Mouse (Mus musculus) liver, postnatal 0 days (tissue): ENCODE measurements around the gene AY761184. TPM values are rescaled to one million over a fixed set of nuclear protein-coding genes. Genes with fewer than 3 reads are reported as not detected.
"Not testable (repeated sequence)": the region's sequence is repeated elsewhere in the genome, so short reads cannot be mapped to it uniquely, and the experiment has no call there.

Experiments
- ATAC-seq: fragments of 200-750 bp; cut with Nextera tagmentation; 2 replicates; pipeline ENCODE4 v1.8.0; 2017; ENCODE audit warnings: mild to moderate bottlenecking, moderate library complexity
- DNase-seq: peaks from one replicate; pipeline ENCODE4 v3.0.0-alpha.2; 2016
- H3K27ac ChIP-seq: fragments of 300-500 bp; sonication (generic); 2 replicates; pipeline ENCODE4 v1.5.1; 2014; ENCODE audit warnings: antibody characterized with exemption, moderate library complexity, mild to moderate bottlenecking, low read depth
- H3K27me3 ChIP-seq: fragments of 300-500 bp; sonication (generic); 2 replicates; pipeline ENCODE4 v1.6.1; 2014; ENCODE audit warnings: low read length, control low read depth, mixed read lengths; ENCODE audit not compliant: insufficient read depth
- H3K36me3 ChIP-seq: fragments of 300-500 bp; sonication (generic); replicated peaks from 2 replicates; pipeline ENCODE4 v1.6.1; 2014; ENCODE audit warnings: mild to moderate bottlenecking, control low read depth, low read length, moderate library complexity, mixed read lengths; ENCODE audit not compliant: insufficient read depth
- H3K4me1 ChIP-seq: fragments of 300-500 bp; sonication (generic); 2 replicates; pipeline ENCODE4 v1.6.1; 2014; ENCODE audit warnings: antibody characterized with exemption, mild to moderate bottlenecking, control low read depth; ENCODE audit not compliant: insufficient read depth
- H3K4me2 ChIP-seq: fragments of 300-500 bp; sonication (generic); 2 replicates; pipeline ENCODE4 v1.6.1; 2014; ENCODE audit warnings: low read depth, mild to moderate bottlenecking, low read length, moderate library complexity, mixed read lengths
- H3K4me3 ChIP-seq: fragments of 300-500 bp; sonication (generic); 2 replicates; pipeline ENCODE4 v1.5.1; 2014; ENCODE audit warnings: low read depth, low read length
- H3K9ac ChIP-seq: fragments of 300-500 bp; sonication (generic); replicated peaks from 2 replicates; pipeline ENCODE4 v1.6.1; 2014; ENCODE audit warnings: mild to moderate bottlenecking, moderate library complexity
- H3K9me3 ChIP-seq: fragments of 300-500 bp; sonication (generic); 2 replicates; pipeline ENCODE4 v1.6.1; 2016; ENCODE audit warnings: mild to moderate bottlenecking, control low read depth, low read length, mixed read lengths
- WGBS: fragments of 180-500 bp; shearing (Covaris S2); extraction: QIAGEN DNeasy Blood & Tissue Kit; methylation state at CpG from one replicate; pipeline ENCODE4 v1.1.7; 2014; ENCODE audit not compliant: insufficient replicate concordance; 5-methylcytosine and 5-hydroxymethylcytosine counted together
- polyA plus RNA-seq: library from polyadenylated mRNA; unstranded; fragments of >200 nt; fragmentation: Nextera tagmentation; extraction: Ambion mirVana; gene quantifications from 2 replicates; pipeline ENCODE4 v1.2.1, GENCODE M21; 2015

The AY761184 gene
- not detected in 2 replicates for polyA plus RNA-seq

DNA sequence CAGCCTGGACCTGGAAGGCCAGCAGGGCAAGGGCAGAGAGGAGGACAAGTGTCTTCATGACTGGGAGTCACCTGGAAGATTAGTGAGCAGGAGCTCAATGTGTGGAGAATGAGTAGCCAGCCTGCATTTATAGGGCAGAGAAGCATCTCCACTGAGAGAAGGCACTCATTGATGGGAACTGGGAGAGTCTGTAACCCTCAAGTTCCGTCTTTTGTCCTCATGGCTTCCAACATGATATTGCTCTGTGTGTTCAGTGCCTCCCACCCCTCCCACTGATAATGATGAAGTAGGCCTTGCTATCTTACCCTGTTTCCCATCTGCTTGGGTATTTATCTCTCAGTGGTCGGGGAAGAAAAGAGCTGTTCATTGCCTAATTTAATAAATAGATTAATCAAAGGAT, at the start of gene AY761184:
Gene AY761184 (minus strand): TSS at position 101 of the 400 bp plus-strand sequence.
- WGBS: 67% methylated on average over 2 of the region's 2 CpGs
- not testable (repeated sequence) for H3K9me3 ChIP-seq, H3K4me1 ChIP-seq, H3K27ac ChIP-seq, ATAC-seq, H3K9ac ChIP-seq, DNase-seq, H3K36me3 ChIP-seq, H3K4me3 ChIP-seq, H3K27me3 ChIP-seq, H3K4me2 ChIP-seq

DNA sequence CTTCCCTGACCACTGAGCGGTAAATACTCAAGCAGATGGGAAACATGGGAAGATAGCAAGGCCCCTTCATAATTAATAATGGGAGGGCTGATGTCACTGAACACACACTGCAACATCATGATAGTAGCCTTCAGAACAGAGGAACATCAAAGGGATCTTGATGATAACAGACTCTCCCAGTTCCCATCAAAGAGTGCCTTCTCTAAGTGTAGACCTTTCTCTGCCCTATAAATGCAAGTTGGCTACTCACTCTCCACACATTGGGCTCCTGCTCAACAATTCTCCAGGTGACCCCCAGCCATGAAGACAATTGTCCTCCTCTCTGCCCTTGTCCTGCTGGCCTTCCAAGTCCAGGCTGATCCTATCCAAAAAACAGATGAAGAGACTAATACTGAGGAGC, 37.9 kb downstream of the AY761184 start, which contains the start of gene Defa34:
Gene Defa34 (plus strand): TSS at position 301 of the 400 bp plus-strand sequence.
- no CpG with 5 or more reads among the region's 1 CpGs for WGBS
- H3K4me1 ChIP-seq, H3K27me3 ChIP-seq, DNase-seq, H3K9ac ChIP-seq, H3K27ac ChIP-seq, H3K36me3 ChIP-seq, H3K9me3 ChIP-seq, H3K4me3 ChIP-seq, H3K4me2 ChIP-seq, ATAC-seq: not testable (repeated sequence)

DNA sequence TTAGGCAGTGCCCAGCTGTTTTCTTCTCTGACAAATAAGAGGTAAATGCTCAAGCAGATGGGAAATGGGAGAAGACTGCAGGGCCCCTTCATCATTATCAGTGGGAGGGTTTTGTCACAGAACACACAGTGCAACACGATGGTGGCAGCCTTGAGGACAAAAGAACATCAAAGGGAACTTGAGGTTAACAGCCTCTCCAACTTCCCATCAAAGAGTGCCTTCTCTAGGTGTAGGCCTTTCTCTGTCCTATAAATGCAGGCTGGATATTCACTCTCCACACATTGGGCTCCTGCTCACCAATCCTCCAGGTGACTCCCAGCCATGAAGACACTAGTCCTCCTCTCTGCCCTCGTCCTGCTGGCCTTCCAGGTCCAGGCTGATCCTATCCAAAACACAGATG, 48.0 kb downstream of the AY761184 start, which contains the start of gene Defa17:
Gene Defa17 (plus strand): TSS at position 301 of the 400 bp plus-strand sequence.
- not testable (repeated sequence) for H3K36me3 ChIP-seq, H3K9ac ChIP-seq, H3K9me3 ChIP-seq, H3K27me3 ChIP-seq, H3K4me2 ChIP-seq, H3K27ac ChIP-seq, DNase-seq, H3K4me3 ChIP-seq, H3K4me1 ChIP-seq, ATAC-seq
- WGBS: no CpG with 5 or more reads among the region's 2 CpGs

Other genes starting within 250 kb of the AY761184 start
- gene Gm7849, start 247.1 kb downstream of the AY761184 start, polyA plus RNA-seq: not detected in 2 replicates
- not detected in 2 replicates for gene Defa20, start 194.4 kb downstream of the AY761184 start, polyA plus RNA-seq
- not detected in 2 replicates for gene Defa32, start 174.6 kb downstream of the AY761184 start, polyA plus RNA-seq
- not detected in 2 replicates for gene Defa37, start 138.3 kb downstream of the AY761184 start, polyA plus RNA-seq
- not detected in 2 replicates for gene Defa28, start 120.6 kb downstream of the AY761184 start, polyA plus RNA-seq
- not detected in 2 replicates for gene Gm7861, start 109.1 kb downstream of the AY761184 start, polyA plus RNA-seq
- not detected in 2 replicates for gene Defa26, start 85.5 kb downstream of the AY761184 start, polyA plus RNA-seq
- not detected in 2 replicates for gene Defa17, start 47.9 kb downstream of the AY761184 start, polyA plus RNA-seq
- gene Defa34, start 37.8 kb downstream of the AY761184 start, polyA plus RNA-seq: not detected in 2 replicates
- not detected in 2 replicates for gene Defa24, start 30.8 kb upstream of the AY761184 start, polyA plus RNA-seq
- not detected in 2 replicates for gene Defb50, start 119.9 kb upstream of the AY761184 start, polyA plus RNA-seq
- gene Defb2, start 136.3 kb upstream of the AY761184 start, polyA plus RNA-seq: not detected in 2 replicates
- not detected in 2 replicates for gene Defb10, start 155.3 kb upstream of the AY761184 start, polyA plus RNA-seq
- gene Defb9, start 181.8 kb upstream of the AY761184 start, polyA plus RNA-seq: not detected in 2 replicates
- gene Defb11, start 202.8 kb upstream of the AY761184 start, polyA plus RNA-seq: not detected in 2 replicates
- gene Defb15, start 229.1 kb upstream of the AY761184 start, polyA plus RNA-seq: not detected in 2 replicates
- not detected in 2 replicates for gene Defb35, start 234.7 kb upstream of the AY761184 start, polyA plus RNA-seq
- not detected in 2 replicates for gene Defb13, start 243.1 kb upstream of the AY761184 start, polyA plus RNA-seq